Mouse (Mus musculus) NIH3T3 (cell line): ENCODE measurements around the gene Pced1a.
"Not testable (repeated sequence)": the region's sequence is repeated elsewhere in the genome, so short reads cannot be mapped to it uniquely, and the experiment has no call there.

Experiments
- DNase-seq: peaks from one replicate; pipeline ENCODE4 v3.0.0-alpha.2; 2012; ENCODE audit warnings: low read depth

Pced1a gene

GRCm38 (mm10) chr2:130390993-130391625 lies 33.4 kb downstream of the Pced1a start:
- DNase-seq: no peak

- peak; percentile 50 for DNase-seq
These were observed 35.7 kb downstream of the Pced1a start for GRCm38 (mm10) chr2:130388796-130389195.

- DNase-seq: no peak
These were observed 38.3 kb downstream of the Pced1a start for GRCm38 (mm10) chr2:130386212-130386611.

- no peak for DNase-seq
These were observed 40.6 kb downstream of the Pced1a start for GRCm38 (mm10) chr2:130383895-130384294.

GRCm38 (mm10) chr2:130383205-130383604 lies 41.3 kb downstream of the Pced1a start:
- no peak for DNase-seq

- DNase-seq: peak; percentile 6
These were observed 49.5 kb downstream of the Pced1a start for GRCm38 (mm10) chr2:130374951-130375350.

- not testable (repeated sequence) for DNase-seq
These were observed 51.5 kb downstream of the Pced1a start for GRCm38 (mm10) chr2:130373026-130373425.

- no peak for DNase-seq
These were observed 57.1 kb downstream of the Pced1a start for GRCm38 (mm10) chr2:130367386-130367785.
